Mouse (Mus musculus) gastrocnemius, postnatal 4 days (tissue): ENCODE measurements around the gene Cdiptos. TPM values are rescaled to one million over a fixed set of nuclear protein-coding genes. Genes with fewer than 3 reads are reported as not detected.
A peak's percentile ranks its signal among the peaks of the same experiment; 100 is the strongest.

Experiments used
- DNase-seq, 2 experiments: peaks; one replicate each; pipeline ENCODE4 v3.0.0; 2021 to 2022; ENCODE audit warnings: low spot score in 2 of 2, mixed read lengths in 2 of 2
- total RNA-seq, 2 experiments: library from RNA; stranded (reverse); gene quantifications; 2 replicates each; pipeline ENCODE4 v1.2.3; 2021

Gene Cdiptos
- total RNA-seq, 2 experiments from 2014 or later, result 0.49 to 0.76 TPM

- DNase-seq, result no peak
Measured at GRCm38 (mm10) chr7:126929046-126929445, 46.9 kb downstream of the Cdiptos start.

- peak; percentile 92 to 94 for DNase-seq
Measured at GRCm38 (mm10) chr7:126928384-126929037, 47.4 kb downstream of the Cdiptos start, which contains the start of gene Kctd13. Gene Kctd13 (plus strand): TSS chr7:126928879.

- DNase-seq, result no peak
Measured at GRCm38 (mm10) chr7:126926299-126926698, 49.6 kb downstream of the Cdiptos start.

- no peak for DNase-seq
Measured at GRCm38 (mm10) chr7:126923999-126924398, 51.9 kb downstream of the Cdiptos start.

- DNase-seq, result peak in 1 of 2 experiments; percentile 67
Measured at GRCm38 (mm10) chr7:126922624-126923060, 53.3 kb downstream of the Cdiptos start, which contains the start of gene Tmem219. Gene Tmem219 (minus strand): TSS chr7:126922917.

Other genes starting within 250 kb of the Cdiptos start
- 10 to 100 TPM; 65.0 to 66.7 TPM for gene Mapk3, start 216.5 kb downstream of the Cdiptos start, total RNA-seq
- 1 to 10 TPM; 4.8 to 5.1 TPM for gene Gdpd3, start 209.8 kb downstream of the Cdiptos start, total RNA-seq
- gene Ypel3, start 199.1 kb downstream of the Cdiptos start, total RNA-seq, result 10 to 100 TPM; 61.7 to 82.5 TPM
- 1 to 10 TPM in 1 of 2 experiments, under 1 TPM in 1; 0.44 to 1.1 TPM for gene Tbx6, start 194.6 kb downstream of the Cdiptos start, total RNA-seq
- gene Ppp4c, start 183.6 kb downstream of the Cdiptos start, total RNA-seq, result 10 to 100 TPM; 74.6 to 74.7 TPM
- gene Fam57b, start 178.4 kb downstream of the Cdiptos start, total RNA-seq, result 10 to 100 TPM in 1 of 2 experiments, 1 to 10 TPM in 1; 8.4 to 11.2 TPM
- not detected for gene 4930451I11Rik, start 144.5 kb downstream of the Cdiptos start, total RNA-seq
- gene Doc2a, start 128.7 kb downstream of the Cdiptos start, total RNA-seq, result under 1 TPM; 0.26 to 0.32 TPM
- 10 to 100 TPM; 22.2 to 29.4 TPM for gene Hirip3, start 114.1 kb downstream of the Cdiptos start, total RNA-seq
- 10 to 100 TPM; 35.9 to 38.7 TPM for gene Ino80e, start 113.7 kb downstream of the Cdiptos start, total RNA-seq
- 10 to 100 TPM; 61.2 to 67.0 TPM for gene Taok2, start 91.4 kb downstream of the Cdiptos start, total RNA-seq
- gene Tmem219, start 53.2 kb downstream of the Cdiptos start, total RNA-seq, result 10 to 100 TPM; 22.8 to 23.8 TPM
- gene Kctd13, start 47.2 kb downstream of the Cdiptos start, total RNA-seq, result 1 to 10 TPM; 6.0 to 7.0 TPM
- gene Asphd1, start 26.5 kb downstream of the Cdiptos start, total RNA-seq, result under 1 TPM in 1 of 2 experiments, not detected in 1; 0.26 TPM
- gene Sez6l2, start 25.5 kb downstream of the Cdiptos start, total RNA-seq, result 1 to 10 TPM; 6.5 to 6.9 TPM
- 10 to 100 TPM; 43.1 to 48.0 TPM for gene Cdipt, start 184 bp downstream of the Cdiptos start, total RNA-seq
- 10 to 100 TPM; 23.2 to 27.1 TPM for gene Mvp, start 38.5 kb upstream of the Cdiptos start, total RNA-seq
- 1 to 10 TPM; 1.8 to 2.5 TPM for gene Pagr1b, start 40.4 kb upstream of the Cdiptos start, total RNA-seq
- gene Pagr1a, start 41.3 kb upstream of the Cdiptos start, total RNA-seq, result 10 to 100 TPM in 1 of 2 experiments, 1 to 10 TPM in 1; 9.1 to 14.7 TPM
- gene Gm42742, start 45.0 kb upstream of the Cdiptos start, total RNA-seq, result 10 to 100 TPM; 26.0 to 26.6 TPM
- 1 to 10 TPM; 6.5 to 9.4 TPM for gene Prrt2, start 45.1 kb upstream of the Cdiptos start, total RNA-seq
- 100 to 1,000 TPM; 129 to 131 TPM for gene Maz, start 50.9 kb upstream of the Cdiptos start, total RNA-seq
- 10 to 100 TPM; 21.7 to 26.2 TPM for gene Kif22, start 66.4 kb upstream of the Cdiptos start, total RNA-seq
- under 1 TPM in 1 of 2 experiments, not detected in 1; 0.47 TPM for gene Zg16, start 111.2 kb upstream of the Cdiptos start, total RNA-seq
- gene AI467606, start 115.3 kb upstream of the Cdiptos start, total RNA-seq, result 1 to 10 TPM; 1.3 to 1.8 TPM
- gene Qprt, start 146.1 kb upstream of the Cdiptos start, total RNA-seq, result 1 to 10 TPM; 4.6 to 5.2 TPM
- gene Spn, start 161.7 kb upstream of the Cdiptos start, total RNA-seq, result under 1 TPM; 0.54 to 0.91 TPM
- 10 to 100 TPM; 47.4 to 55.9 TPM for gene Cd2bp2, start 220.0 kb upstream of the Cdiptos start, total RNA-seq
- gene Tbc1d10b, start 232.4 kb upstream of the Cdiptos start, total RNA-seq, result 10 to 100 TPM; 48.0 to 51.7 TPM
- over 10,000 TPM; 28,893 to 32,257 TPM for gene Mylpf, start 232.8 kb upstream of the Cdiptos start, total RNA-seq